Mouse (Mus musculus): ENCODE measurements at regions not wholly inside any gene's neighbourhood (a gene's known extent, or its start where the extent isn't known, plus 50 kb on each side); places are given as distances from the start of the nearest gene placed in this dataset.

DNA sequence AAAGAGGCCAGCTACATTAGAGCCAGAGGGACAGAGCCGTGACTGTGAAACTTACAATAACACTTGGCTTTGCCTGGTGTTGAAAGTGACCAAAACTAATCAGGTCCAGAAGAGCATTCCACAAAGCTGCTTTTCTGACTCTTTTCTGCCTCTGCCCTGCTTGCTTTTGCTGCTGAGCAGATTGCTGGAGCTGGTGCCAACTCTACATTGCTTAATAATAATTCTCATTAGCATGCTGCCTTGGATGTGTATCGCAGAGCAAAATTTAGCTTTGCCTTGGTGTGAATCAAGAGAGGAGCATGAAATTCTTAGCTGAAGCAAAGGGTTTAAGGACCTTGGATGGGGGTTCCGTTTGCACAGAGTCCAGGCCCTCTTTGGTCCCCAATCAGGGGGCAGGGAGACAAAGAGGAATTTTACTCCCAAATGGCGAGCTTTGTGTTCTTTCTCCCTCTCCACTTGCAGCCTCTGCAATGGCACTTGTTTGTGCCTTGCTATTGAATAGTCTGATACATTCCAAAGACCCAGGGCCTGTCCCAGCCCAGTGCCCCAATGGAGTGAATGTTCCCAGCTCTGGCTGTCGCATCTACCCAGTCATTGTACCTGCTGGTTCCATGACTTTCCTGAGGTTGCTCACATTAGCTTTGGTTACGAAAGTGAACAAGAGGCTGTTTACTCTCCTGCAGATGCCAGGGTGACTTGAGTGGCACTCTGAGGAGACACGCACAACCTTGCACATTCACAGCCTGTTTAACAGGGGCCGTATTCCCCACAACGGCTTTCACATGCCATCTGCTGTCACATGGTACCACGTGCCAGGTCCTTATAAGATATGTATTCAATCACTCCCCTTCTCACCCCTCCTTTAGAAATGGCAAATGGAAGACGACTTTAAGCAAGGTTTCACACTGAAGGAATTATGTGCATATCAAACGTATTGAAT lies 76.9 kb upstream of the Rfx3 start:
- no peak for DNase-seq (ENCODE audit: extremely low read depth, low read depth, low spot score)
- WGBS = 81% methylated on average over 12 of the region's 12 CpGs
- Histone ChIP-seq H3K79me2 (ENCODE audit: control insufficient read depth, insufficient read depth, low read length) (no peaks in the 10 kb centered on the region), H3K4me1 (ENCODE audit: control insufficient read depth, insufficient read depth, low read length) (no peaks in the 10 kb centered on the region), H3K27ac (replicated peaks; ENCODE audit: insufficient read depth, low read depth, low read length) (no peak overlapping the region), H3K27me3 (ENCODE audit: control insufficient read depth, insufficient read depth, low read length) (no peaks in the 10 kb centered on the region), H3K36me3 (ENCODE audit: control insufficient read depth, insufficient read depth, low read length) (no peaks in the 10 kb centered on the region), H3K9ac (ENCODE audit: low read depth, low read length) (no peak overlapping the region), H3K4me3 (ENCODE audit: insufficient read depth, low read depth, low read length) (no peak overlapping the region)
- TF ChIP-seq CTCF (IDR thresholded peaks at IDR 0.05; ENCODE audit: low read depth, low read length) (no peak), POLR2A (IDR thresholded peaks at IDR 0.05; ENCODE audit: extremely low read depth, insufficient read depth, low read length) (no peak)

DNA sequence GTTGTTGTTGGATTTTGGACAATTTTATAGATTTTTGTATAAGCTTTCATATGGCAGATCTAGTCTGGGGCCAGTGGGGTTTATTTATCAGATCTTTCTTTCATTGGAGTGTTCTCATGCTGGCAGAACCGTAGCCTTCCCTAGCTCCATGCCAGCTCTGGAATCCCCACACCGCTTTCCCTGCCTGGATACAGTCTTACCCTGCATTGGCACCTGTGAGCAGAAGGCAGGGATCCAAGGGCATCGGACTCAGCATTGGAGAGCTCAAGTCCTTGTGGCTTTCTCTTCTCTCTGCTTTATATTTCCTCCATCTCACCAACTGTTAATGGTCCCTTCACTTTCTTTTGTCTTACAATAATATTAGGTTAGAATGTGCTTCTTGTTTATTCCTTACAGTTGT lies 59.4 kb upstream of the Rfx3 start:
- H3K27me3 ChIP-seq (ENCODE audit: control insufficient read depth, insufficient read depth, low read length) = no peaks in the 10 kb centered on the region
- TF ChIP-seq CTCF (IDR thresholded peaks at IDR 0.05; ENCODE audit: low read depth, low read length) (no peak), POLR2A (IDR thresholded peaks at IDR 0.05; ENCODE audit: extremely low read depth, insufficient read depth, low read length) (no peak)
- H3K4me3 ChIP-seq (ENCODE audit: insufficient read depth, low read depth, low read length) = no peak overlapping the region
- no peaks in the 10 kb centered on the region for H3K36me3 ChIP-seq (ENCODE audit: control insufficient read depth, insufficient read depth, low read length)
- H3K79me2 ChIP-seq (ENCODE audit: control insufficient read depth, insufficient read depth, low read length) = no peaks in the 10 kb centered on the region
- no peak overlapping the region for H3K9ac ChIP-seq (ENCODE audit: low read depth, low read length)
- H3K4me1 ChIP-seq (ENCODE audit: control insufficient read depth, insufficient read depth, low read length) = no peaks in the 10 kb centered on the region
- 97% methylated on average over 3 of the region's 3 CpGs for WGBS
- no peak overlapping the region for H3K27ac ChIP-seq (replicated peaks; ENCODE audit: insufficient read depth, low read depth, low read length)
- no peak for DNase-seq (ENCODE audit: extremely low read depth, low read depth, low spot score)
